Mouse (Mus musculus) midbrain, embryonic 10.5 days (tissue): ENCODE measurements around the gene Mif4gd. TPM values are rescaled to one million over a fixed set of nuclear protein-coding genes. Genes with fewer than 3 reads are reported as not detected.
A peak's percentile ranks its signal among the peaks of the same experiment; 100 is the strongest.
"Not testable (repeated sequence)": the region's sequence is repeated elsewhere in the genome, so short reads cannot be mapped to it uniquely, and the experiment has no call there.

Source experiments
- DNase-seq: peaks from one replicate; pipeline ENCODE4 v3.0.0-alpha.2; 2017; ENCODE audit warnings: low spot score
- H3K27ac ChIP-seq: fragments of 300-500 bp; sonication (generic); replicated peaks from 2 replicates; pipeline ENCODE4 v1.5.1; 2016; ENCODE audit warnings: mild to moderate bottlenecking
- H3K27me3 ChIP-seq: fragments of 300-500 bp; sonication (generic); 2 replicates; pipeline ENCODE4 v1.6.1; 2016; ENCODE audit warnings: low read depth, mild to moderate bottlenecking; ENCODE audit not compliant: poor library complexity, severe bottlenecking
- H3K36me3 ChIP-seq: fragments of 300-500 bp; sonication (generic); 2 replicates; pipeline ENCODE4 v1.6.1; 2016; ENCODE audit warnings: mild to moderate bottlenecking, moderate library complexity
- H3K4me1 ChIP-seq: fragments of 300-500 bp; sonication (generic); 2 replicates; pipeline ENCODE4 v1.6.1; 2016
- H3K4me3 ChIP-seq: fragments of 300-500 bp; sonication (generic); 2 replicates; pipeline ENCODE4 v1.5.1; 2016; ENCODE audit warnings: mild to moderate bottlenecking, moderate library complexity
- H3K9me3 ChIP-seq: fragments of 300-500 bp; sonication (generic); replicated peaks from 2 replicates; pipeline ENCODE4 v1.6.1; 2016; ENCODE audit warnings: mild to moderate bottlenecking
- WGBS: fragments of 180-500 bp; shearing (Covaris S2); methylation state at CpG from one replicate; pipeline ENCODE4 v1.1.7; 2016; 5-methylcytosine and 5-hydroxymethylcytosine counted together
- polyA plus RNA-seq: library from polyadenylated mRNA; unstranded; fragments of >200 nt; fragmentation: Nextera tagmentation; extraction: Ambion mirVana; gene quantifications from 2 replicates; pipeline ENCODE4 v1.2.1, GENCODE M21; 2016

Mif4gd gene
- 18.5 and 20.6 TPM in 2 replicates for polyA plus RNA-seq

DNA sequence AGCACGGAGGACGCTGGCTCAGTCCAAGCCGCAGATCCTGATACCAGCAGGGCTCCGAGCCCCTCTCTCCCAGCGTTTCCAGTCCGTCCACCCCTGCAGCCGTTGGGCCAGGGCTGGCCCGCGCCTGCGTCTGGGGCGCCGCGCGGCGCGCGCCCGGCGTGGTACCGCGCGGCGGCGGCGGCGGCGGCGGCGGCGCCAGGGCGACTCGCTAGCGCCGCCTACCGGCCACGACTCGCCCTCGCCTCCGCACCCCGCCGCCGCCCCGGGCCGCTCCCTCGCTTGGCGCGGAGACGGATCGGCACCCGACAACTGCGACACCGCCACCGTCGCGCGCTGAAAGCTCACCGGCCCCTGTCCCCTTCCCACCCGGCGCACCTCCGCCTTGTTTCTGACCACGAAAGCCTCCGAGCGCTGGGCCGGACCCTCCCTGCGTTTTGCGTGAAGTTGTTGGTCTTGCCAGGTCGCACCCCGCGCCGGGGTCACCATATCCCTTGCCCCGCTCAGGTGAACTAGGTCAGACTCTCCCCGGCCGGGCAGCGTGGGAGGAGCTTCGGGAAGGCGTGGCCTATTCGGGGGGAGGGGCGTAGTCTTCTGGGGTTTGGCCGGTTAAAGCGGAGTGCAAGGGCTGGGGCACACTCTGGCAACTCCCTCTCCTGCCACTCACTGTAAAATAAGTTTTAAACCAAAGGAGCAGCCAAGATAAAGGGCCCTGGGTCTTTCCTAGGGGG is at the start of gene Mif4gd:
TSS of gene Mif4gd (minus strand) at position 560 of the 728 bp plus-strand sequence.
- H3K27ac ChIP-seq, result peak within 1 kb of the TSS; percentile 88
- H3K4me1 ChIP-seq, result peaks cover 43% of the 10 kb centered on the region
- under 1% methylated on average over 72 of the region's 80 CpGs for WGBS
- DNase-seq, result peak; percentile 86
- H3K9me3 ChIP-seq, result no peaks in the 10 kb centered on the region
- peaks cover 16% of the 10 kb centered on the region for H3K27me3 ChIP-seq
- peak within 1 kb of the TSS; percentile 72 for H3K4me3 ChIP-seq
- peaks cover 51% of the 10 kb centered on the region for H3K36me3 ChIP-seq

DNA sequence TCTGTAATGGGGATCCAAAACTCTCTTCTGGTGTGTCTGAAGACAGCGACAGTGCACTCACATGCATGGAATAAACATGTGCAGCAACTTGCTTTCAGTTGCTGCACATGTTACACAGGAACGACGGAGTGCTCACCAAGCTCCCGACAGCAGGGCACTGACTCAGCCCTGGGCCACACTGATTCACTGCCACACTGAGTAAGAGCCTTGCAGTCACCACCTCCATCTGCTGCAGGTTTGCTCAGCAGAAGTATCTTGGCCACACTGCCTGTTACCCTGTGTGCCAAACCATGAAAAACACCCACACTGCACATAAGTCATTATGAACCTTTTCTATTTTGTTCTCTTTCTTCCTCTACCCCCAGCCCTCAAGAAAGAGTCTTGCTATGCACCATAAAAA is 47.6 kb upstream of the Mif4gd start:
- WGBS, result 96% methylated on average over 4 of the region's 4 CpGs
- no peak for DNase-seq
- Histone ChIP-seq H3K4me1 (peaks cover 3% of the 10 kb centered on the region), H3K36me3 (peaks cover 24% of the 10 kb centered on the region), H3K4me3 (no peak overlapping the region), H3K9me3 (no peaks in the 10 kb centered on the region), H3K27ac (no peak overlapping the region), H3K27me3 (no peaks in the 10 kb centered on the region)

- no peak for DNase-seq
- H3K36me3 ChIP-seq, result peaks cover 32% of the 10 kb centered on the region
- H3K27me3 ChIP-seq, result no peaks in the 10 kb centered on the region
- H3K27ac ChIP-seq, result no peak overlapping the region
- H3K9me3 ChIP-seq, result no peaks in the 10 kb centered on the region
- H3K4me3 ChIP-seq, result no peak overlapping the region
- 91% methylated on average over 6 of the region's 6 CpGs for WGBS
- no peaks in the 10 kb centered on the region for H3K4me1 ChIP-seq
Observed at GRCm38 (mm10) chr11:115658521-115658920, 45.8 kb upstream of the Mif4gd start.

DNA sequence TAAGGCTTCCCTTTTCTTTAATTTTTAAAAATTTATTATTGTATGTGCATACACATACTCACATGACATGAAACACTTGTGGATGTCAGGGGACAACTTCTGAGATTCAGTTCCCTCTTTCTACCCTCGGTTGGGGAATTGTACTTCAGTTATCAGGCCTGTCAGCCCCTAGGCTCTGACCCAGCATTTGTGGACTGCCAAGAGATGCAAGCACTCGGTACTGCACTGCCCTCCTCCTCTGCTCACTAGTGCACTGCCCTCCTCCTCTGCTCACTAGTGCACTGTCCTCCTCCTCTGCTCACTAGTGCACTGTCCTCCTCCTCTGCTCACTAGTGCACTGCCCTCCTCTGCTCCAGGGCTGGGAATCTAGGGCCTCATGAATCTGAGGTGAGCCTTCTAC is 41.4 kb upstream of the Mif4gd start:
- 77% methylated on average over 2 of the region's 2 CpGs for WGBS
- Histone ChIP-seq H3K27ac (no peak overlapping the region), H3K4me1 (peaks cover 11% of the 10 kb centered on the region), H3K9me3 (no peaks in the 10 kb centered on the region), H3K27me3 (no peaks in the 10 kb centered on the region), H3K4me3 (no peak overlapping the region), H3K36me3 (peaks cover 44% of the 10 kb centered on the region)
- DNase-seq, result no peak

DNA sequence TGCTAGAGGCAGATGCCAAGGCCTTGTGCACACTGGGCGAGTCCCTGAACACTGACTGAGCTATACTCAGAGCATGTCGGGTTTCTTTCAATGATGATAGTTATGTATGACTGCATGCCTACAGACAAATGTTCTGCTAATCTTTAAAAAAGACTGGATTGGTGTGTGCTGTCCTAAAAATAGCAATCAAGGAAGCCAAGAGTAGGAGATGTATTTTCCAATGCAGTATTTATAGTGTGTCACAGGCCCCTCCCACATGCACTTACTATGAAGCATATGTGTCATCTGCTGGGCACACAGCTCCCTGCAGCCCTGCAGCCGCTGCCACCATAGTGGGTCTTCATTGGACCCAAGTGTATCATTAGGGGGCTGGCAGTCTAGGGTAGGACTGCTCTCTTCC is 40.4 kb upstream of the Mif4gd start:
- WGBS, result 94% methylated on average over 3 of the region's 3 CpGs
- DNase-seq, result no peak
- H3K4me1 ChIP-seq, result peaks cover 11% of the 10 kb centered on the region
- peaks cover 52% of the 10 kb centered on the region for H3K36me3 ChIP-seq
- H3K4me3 ChIP-seq, result no peak overlapping the region
- H3K27ac ChIP-seq, result no peak overlapping the region
- H3K27me3 ChIP-seq, result no peaks in the 10 kb centered on the region
- H3K9me3 ChIP-seq, result no peaks in the 10 kb centered on the region

- Histone ChIP-seq H3K4me3 (no peak overlapping the region), H3K27me3 (no peaks in the 10 kb centered on the region), H3K4me1 (peaks cover 11% of the 10 kb centered on the region), H3K27ac (no peak overlapping the region), H3K36me3 (peaks cover 67% of the 10 kb centered on the region), H3K9me3 (no peaks in the 10 kb centered on the region)
- DNase-seq, result no peak
- WGBS, result 97% methylated on average over 3 of the region's 3 CpGs
Observed at GRCm38 (mm10) chr11:115651680-115652079, 38.9 kb upstream of the Mif4gd start.

DNA sequence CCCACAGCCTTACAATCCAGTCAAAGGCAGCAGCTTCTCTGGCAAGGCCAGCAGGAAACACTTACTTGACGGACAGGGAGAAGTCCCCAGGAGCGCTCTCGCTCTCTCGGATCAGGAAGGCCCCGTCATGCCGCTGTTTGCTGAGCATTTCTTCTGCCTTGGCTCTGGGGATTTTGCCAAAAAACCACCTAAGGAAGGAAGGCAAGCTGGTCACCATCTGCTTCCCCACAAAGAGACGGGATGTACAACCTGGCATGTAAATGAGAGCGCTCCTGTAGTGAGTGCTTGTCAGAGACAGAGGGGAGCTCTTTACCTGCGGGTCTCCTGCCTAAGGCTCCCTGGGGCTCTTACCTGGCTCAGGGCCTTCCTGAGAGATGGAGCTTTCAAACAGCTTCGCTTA is 36.9 kb upstream of the Mif4gd start:
- H3K36me3 ChIP-seq, result peaks cover 79% of the 10 kb centered on the region

DNA sequence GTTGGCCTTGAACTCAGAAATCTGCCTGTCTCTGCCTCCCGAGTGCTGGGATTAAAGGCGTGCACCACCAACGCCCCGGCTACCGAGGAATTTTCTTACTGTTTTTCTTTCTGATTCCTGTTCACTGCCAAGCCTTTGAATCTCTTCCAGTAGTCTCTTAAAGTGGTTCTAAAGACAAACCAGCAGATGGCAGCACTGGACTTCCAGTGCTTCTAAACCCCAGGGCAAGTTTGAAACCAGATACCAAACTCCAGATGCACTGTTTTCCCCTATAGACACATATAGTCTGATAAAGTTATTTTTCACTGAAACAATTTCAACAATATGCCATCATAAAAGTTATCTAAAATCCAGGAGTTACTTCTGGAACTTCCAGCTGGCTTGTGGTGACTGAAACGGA is 34.7 kb upstream of the Mif4gd start:
- H3K9me3 ChIP-seq, result no peaks in the 10 kb centered on the region
- no peak overlapping the region for H3K4me3 ChIP-seq
- WGBS, result 69% methylated on average over 6 of the region's 6 CpGs
- H3K27ac ChIP-seq, result no peak overlapping the region
- no peak for DNase-seq
- H3K27me3 ChIP-seq, result no peaks in the 10 kb centered on the region
- peaks cover 11% of the 10 kb centered on the region for H3K4me1 ChIP-seq
- peaks cover 77% of the 10 kb centered on the region for H3K36me3 ChIP-seq

More for the DNA sequence above, 36.9 kb upstream of the Mif4gd start:
- H3K4me1 ChIP-seq, result peaks cover 11% of the 10 kb centered on the region
- H3K9me3 ChIP-seq, result no peaks in the 10 kb centered on the region
- no peak overlapping the region for H3K4me3 ChIP-seq
- 65% methylated on average over 10 of the region's 10 CpGs for WGBS
- no peak for DNase-seq
- no peak overlapping the region for H3K27ac ChIP-seq
- no peaks in the 10 kb centered on the region for H3K27me3 ChIP-seq

DNA sequence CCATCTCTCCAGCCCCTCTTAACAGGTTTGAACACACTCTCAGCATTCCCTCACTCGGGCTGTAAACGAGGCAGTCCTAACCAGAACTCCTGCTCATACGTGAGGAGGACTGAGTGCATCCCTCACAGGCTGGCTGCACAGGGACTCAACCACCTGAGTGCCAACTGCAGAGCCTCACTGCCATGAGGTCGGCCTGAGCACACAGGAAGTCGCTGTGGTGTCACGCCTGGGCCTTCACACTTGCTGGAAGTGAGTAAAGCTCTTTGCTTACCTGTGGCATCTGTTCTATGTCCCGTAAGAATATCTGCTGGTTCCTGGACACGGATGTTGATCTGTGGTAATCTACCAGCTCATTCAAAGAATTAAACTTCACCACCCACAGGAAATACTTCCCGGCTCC is 33.7 kb upstream of the Mif4gd start:
- no peaks in the 10 kb centered on the region for H3K9me3 ChIP-seq
- no peaks in the 10 kb centered on the region for H3K27me3 ChIP-seq
- no peak overlapping the region for H3K27ac ChIP-seq
- H3K4me1 ChIP-seq, result peaks cover 12% of the 10 kb centered on the region
- no peak overlapping the region for H3K4me3 ChIP-seq
- WGBS, result 92% methylated on average over 9 of the region's 9 CpGs
- H3K36me3 ChIP-seq, result peaks cover 80% of the 10 kb centered on the region
- no peak for DNase-seq

DNA sequence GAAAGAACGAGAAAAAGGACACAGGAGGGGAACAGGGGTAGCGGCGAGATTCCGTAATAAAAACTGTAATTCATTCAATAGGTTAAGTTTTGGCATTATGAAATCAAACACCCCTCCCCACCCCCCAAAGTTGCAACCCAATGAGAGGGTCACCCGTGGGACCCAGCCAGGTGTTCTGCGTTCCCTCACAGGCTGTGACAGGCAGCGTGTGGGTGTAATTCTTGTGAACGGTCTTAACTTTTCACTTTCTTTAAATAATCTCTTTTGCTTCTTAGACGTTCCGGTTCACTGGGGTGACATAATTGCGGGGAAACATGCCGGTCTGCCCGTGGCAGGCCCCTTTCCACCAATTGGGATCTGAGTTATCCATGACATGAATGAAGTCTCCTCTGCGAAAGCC is 32.7 kb upstream of the Mif4gd start:
- H3K9me3 ChIP-seq, H3K4me3 ChIP-seq, H3K27me3 ChIP-seq, H3K27ac ChIP-seq, DNase-seq: not testable (repeated sequence)
- WGBS, result 89% methylated on average over 14 of the region's 14 CpGs
- H3K4me1 ChIP-seq, result peaks cover 16% of the 10 kb centered on the region
- H3K36me3 ChIP-seq, result peaks cover 73% of the 10 kb centered on the region

DNA sequence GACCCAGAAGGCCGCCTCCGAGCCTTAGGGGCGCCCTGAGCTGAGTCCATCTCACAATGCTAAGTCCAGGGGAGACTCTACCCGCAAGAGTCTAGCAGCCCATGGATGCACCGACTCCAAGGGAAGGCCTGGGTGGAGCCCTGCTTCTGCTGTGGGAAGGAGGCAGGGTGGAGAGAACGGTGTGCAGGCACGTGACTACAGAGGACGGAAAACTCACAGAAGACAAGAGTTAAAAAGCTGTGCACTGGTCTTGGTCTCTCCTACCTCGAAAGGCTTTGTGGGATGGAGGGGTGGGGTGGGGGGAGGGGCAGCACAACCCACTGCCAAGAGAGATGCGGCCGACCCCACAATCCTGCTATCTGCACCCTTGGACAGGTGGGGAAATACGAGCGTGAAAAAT is 31.5 kb upstream of the Mif4gd start:
- no peaks in the 10 kb centered on the region for H3K9me3 ChIP-seq
- WGBS, result 94% methylated on average over 13 of the region's 13 CpGs
- H3K27ac ChIP-seq, result no peak overlapping the region
- no peak for DNase-seq
- peaks cover 63% of the 10 kb centered on the region for H3K36me3 ChIP-seq
- H3K27me3 ChIP-seq, result no peaks in the 10 kb centered on the region
- H3K4me1 ChIP-seq, result peaks cover 6% of the 10 kb centered on the region; the same call in 1 of the 2 replicates
- H3K4me3 ChIP-seq, result no peak overlapping the region

GRCm38 (mm10) chr11:115643265-115643664 is 30.5 kb upstream of the Mif4gd start:
- no peak overlapping the region for H3K27ac ChIP-seq
- no peaks in the 10 kb centered on the region for H3K27me3 ChIP-seq
- peaks cover 5% of the 10 kb centered on the region; the same call in 1 of the 2 replicates for H3K4me1 ChIP-seq
- WGBS, result 83% methylated on average over 10 of the region's 10 CpGs
- DNase-seq, result no peak
- peak overlapping the region; percentile 1; the same call in 1 of the 2 replicates for H3K4me3 ChIP-seq
- H3K9me3 ChIP-seq, result no peaks in the 10 kb centered on the region
- H3K36me3 ChIP-seq, result peaks cover 53% of the 10 kb centered on the region

DNA sequence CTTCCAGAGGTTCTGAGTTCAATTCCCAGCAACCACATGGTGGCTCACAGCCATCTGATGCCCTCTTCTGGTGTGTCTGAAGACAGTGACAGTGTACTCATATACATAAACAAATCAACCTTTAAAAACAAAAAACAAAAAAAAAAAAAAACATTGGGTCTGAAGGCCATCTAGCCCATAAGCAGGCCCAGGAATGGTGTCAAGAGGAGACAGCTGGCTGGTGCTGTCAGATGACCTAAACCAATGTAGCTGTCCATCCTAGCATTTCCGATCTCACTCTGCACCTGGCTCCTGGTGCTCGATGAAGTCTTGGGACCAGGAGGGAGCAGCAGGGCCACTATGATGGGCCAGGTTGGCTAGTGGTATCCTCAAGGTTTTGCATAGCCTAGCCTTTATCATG is 29.9 kb upstream of the Mif4gd start:
- Histone ChIP-seq H3K36me3 (peaks cover 48% of the 10 kb centered on the region), H3K4me3 (no peak overlapping the region), H3K4me1 (peaks cover 5% of the 10 kb centered on the region; the same call in 1 of the 2 replicates), H3K27ac (no peak overlapping the region), H3K27me3 (no peaks in the 10 kb centered on the region), H3K9me3 (no peaks in the 10 kb centered on the region)
- no peak for DNase-seq
- 93% methylated on average over 2 of the region's 2 CpGs for WGBS
